Mouse (Mus musculus) C2C12 (cell line): Measurements from ENCODE around the gene Palm. TPM values are rescaled to one million over a fixed set of nuclear protein-coding genes. Genes with fewer than 3 reads are reported as not detected.

Source experiments
- H3K27me3 ChIP-seq: one replicate; pipeline ENCODE4 v1.6.1; 2011; ENCODE audit not compliant: control insufficient read depth, insufficient read depth, insufficient read length
- H3K36me3 ChIP-seq: one replicate; pipeline ENCODE4 v1.6.1; 2011; ENCODE audit not compliant: control insufficient read depth, insufficient read depth
- H3K4me3 ChIP-seq: one replicate; pipeline ENCODE4 v1.5.1; 2011; ENCODE audit warnings: mild to moderate bottlenecking, control low read depth; ENCODE audit not compliant: poor library complexity, insufficient read depth, severe bottlenecking
- H3K79me2 ChIP-seq: one replicate; pipeline ENCODE4 v1.6.1; 2011; ENCODE audit not compliant: control insufficient read depth, insufficient read depth
- H3K79me3 ChIP-seq: one replicate; pipeline ENCODE4 v1.6.1; 2011; ENCODE audit warnings: low read depth, control low read depth
- H3ac ChIP-seq: one replicate; pipeline ENCODE3; 2011; ENCODE audit warnings: low read depth; ENCODE audit not compliant: control insufficient read depth, insufficient read length
- CEBPB ChIP-seq: IDR thresholded peaks from one replicate; pipeline ENCODE4 v1.6.1; 2011; ENCODE audit warnings: low read depth, mild to moderate bottlenecking, control low read depth, moderate library complexity
- CTCF ChIP-seq: IDR thresholded peaks from one replicate; pipeline ENCODE4 v1.5.1; 2011; ENCODE audit not compliant: control insufficient read depth, insufficient read depth, insufficient read length
- FOSL1 ChIP-seq: IDR thresholded peaks from one replicate; pipeline ENCODE4 v1.8.0; 2011; ENCODE audit warnings: mild to moderate bottlenecking, low read length; ENCODE audit not compliant: poor library complexity, insufficient read depth, severe bottlenecking
- MAX ChIP-seq: IDR thresholded peaks from one replicate; pipeline ENCODE4 v1.6.1; 2011; ENCODE audit warnings: mild to moderate bottlenecking, control low read depth
- MYOD1 ChIP-seq: IDR thresholded peaks from one replicate; pipeline ENCODE4 v1.6.1; 2011; ENCODE audit warnings: low read depth; ENCODE audit not compliant: control insufficient read depth, insufficient read length
- MYOG ChIP-seq: IDR thresholded peaks from one replicate; pipeline ENCODE4 v1.6.1; 2011; ENCODE audit not compliant: control insufficient read depth, insufficient read length; ENCODE audit errors: extremely low read depth
- USF1 ChIP-seq: IDR thresholded peaks from one replicate; pipeline ENCODE4 v1.6.1; 2011; ENCODE audit warnings: low read depth, mild to moderate bottlenecking, control low read depth, moderate library complexity
- microRNA-seq: library from miRNA; unstranded; fragments of <30 nt; microRNA quantifications from one replicate; pipeline ENCODE4, GENCODE M21; 2019; ENCODE audit warnings: borderline microRNAs expressed
- polyA plus RNA-seq: library from polyadenylated mRNA; unstranded; fragments of >200 nt; fragmentation: generic; extraction: Trizol; gene quantifications from one replicate; pipeline ENCODE4 v1.2.1, GENCODE M21; 2012; ENCODE audit warnings: missing spikeins

The Palm gene
- polyA plus RNA-seq, 1 experiment: 39.9 TPM

GRCm38 (mm10) chr10:79866601-79867000, 73.2 kb downstream of the Palm start:
- peaks cover 34% of the 10 kb centered on the region for H3K36me3 ChIP-seq
- H3K27me3 ChIP-seq: no peaks in the 10 kb centered on the region
- H3K4me3 ChIP-seq: no peak overlapping the region
- H3K79me2 ChIP-seq: peaks cover 11% of the 10 kb centered on the region
- no peak overlapping the region for H3ac ChIP-seq
- peaks cover 4% of the 10 kb centered on the region for H3K79me3 ChIP-seq
- TF ChIP-seq MAX (no peak), FOSL1 (no peak), MYOG (no peak), CTCF (no peak), MYOD1 (no peak), CEBPB (no peak), USF1 (no peak)

Small RNA genes lying within 50 kb of the gene (microRNA-seq; reads per million reads assigned to microRNA genes)
- 0.20 reads per million for gene Mir6910

Other genes starting within 250 kb of the Palm start
- 26.9 TPM for gene Mier2, start 238.4 kb upstream of the Palm start, polyA plus RNA-seq
- gene Theg, start 206.2 kb upstream of the Palm start, polyA plus RNA-seq: not detected
- gene C2cd4c, start 179.5 kb upstream of the Palm start, polyA plus RNA-seq: 0.07 TPM
- gene Shc2, start 155.7 kb upstream of the Palm start, polyA plus RNA-seq: 3.5 TPM
- not detected for gene Odf3l2, start 147.8 kb upstream of the Palm start, polyA plus RNA-seq
- not detected for gene Madcam1, start 129.0 kb upstream of the Palm start, polyA plus RNA-seq
- gene Tpgs1, start 124.2 kb upstream of the Palm start, polyA plus RNA-seq: 80.7 TPM
- 235 TPM for gene Cdc34, start 111.4 kb upstream of the Palm start, polyA plus RNA-seq
- 0.51 TPM for gene Gzmm, start 104.6 kb upstream of the Palm start, polyA plus RNA-seq
- 749 TPM for gene Bsg, start 89.1 kb upstream of the Palm start, polyA plus RNA-seq
- gene Hcn2, start 76.9 kb upstream of the Palm start, polyA plus RNA-seq: 0.34 TPM
- 56.5 TPM for gene Polrmt, start 47.0 kb upstream of the Palm start, polyA plus RNA-seq
- gene Fgf22, start 38.5 kb upstream of the Palm start, polyA plus RNA-seq: 0.29 TPM
- 116 TPM for gene Rnf126, start 26.6 kb upstream of the Palm start, polyA plus RNA-seq
- gene Fstl3, start 16.3 kb upstream of the Palm start, polyA plus RNA-seq: 12.1 TPM
- not detected for gene Prss57, start 2.6 kb upstream of the Palm start, polyA plus RNA-seq
- not detected for gene Misp, start 27.4 kb downstream of the Palm start, polyA plus RNA-seq
- 345 TPM for gene Ptbp1, start 60.9 kb downstream of the Palm start, polyA plus RNA-seq
- gene Prtn3, start 80.9 kb downstream of the Palm start, polyA plus RNA-seq: not detected
- gene Plppr3, start 81.1 kb downstream of the Palm start, polyA plus RNA-seq: 2.3 TPM
- not detected for gene Elane, start 92.7 kb downstream of the Palm start, polyA plus RNA-seq
- gene Cfd, start 97.3 kb downstream of the Palm start, polyA plus RNA-seq: not detected
- gene Med16, start 115.4 kb downstream of the Palm start, polyA plus RNA-seq: 32.5 TPM
- gene Gm26602, start 117.3 kb downstream of the Palm start, polyA plus RNA-seq: not detected
- gene Kiss1r, start 123.4 kb downstream of the Palm start, polyA plus RNA-seq: 0.13 TPM
- 46.7 TPM for gene R3hdm4, start 127.6 kb downstream of the Palm start, polyA plus RNA-seq
- gene Arid3a, start 133.5 kb downstream of the Palm start, polyA plus RNA-seq: 0.74 TPM
- gene Wdr18, start 166.6 kb downstream of the Palm start, polyA plus RNA-seq: 48.6 TPM
- gene Grin3b, start 177.1 kb downstream of the Palm start, polyA plus RNA-seq: 0.30 TPM
- 102 TPM for gene Tmem259, start 190.8 kb downstream of the Palm start, polyA plus RNA-seq
- gene Cnn2, start 195.0 kb downstream of the Palm start, polyA plus RNA-seq: 437 TPM
- gene Abca7, start 202.9 kb downstream of the Palm start, polyA plus RNA-seq: 10.7 TPM
- 1.6 TPM for gene Arhgap45, start 223.1 kb downstream of the Palm start, polyA plus RNA-seq
- 269 TPM for gene Polr2e, start 246.2 kb downstream of the Palm start, polyA plus RNA-seq